8 mouse cellular contexts compared by ENCODE assay signal in the genomic region with DNA sequence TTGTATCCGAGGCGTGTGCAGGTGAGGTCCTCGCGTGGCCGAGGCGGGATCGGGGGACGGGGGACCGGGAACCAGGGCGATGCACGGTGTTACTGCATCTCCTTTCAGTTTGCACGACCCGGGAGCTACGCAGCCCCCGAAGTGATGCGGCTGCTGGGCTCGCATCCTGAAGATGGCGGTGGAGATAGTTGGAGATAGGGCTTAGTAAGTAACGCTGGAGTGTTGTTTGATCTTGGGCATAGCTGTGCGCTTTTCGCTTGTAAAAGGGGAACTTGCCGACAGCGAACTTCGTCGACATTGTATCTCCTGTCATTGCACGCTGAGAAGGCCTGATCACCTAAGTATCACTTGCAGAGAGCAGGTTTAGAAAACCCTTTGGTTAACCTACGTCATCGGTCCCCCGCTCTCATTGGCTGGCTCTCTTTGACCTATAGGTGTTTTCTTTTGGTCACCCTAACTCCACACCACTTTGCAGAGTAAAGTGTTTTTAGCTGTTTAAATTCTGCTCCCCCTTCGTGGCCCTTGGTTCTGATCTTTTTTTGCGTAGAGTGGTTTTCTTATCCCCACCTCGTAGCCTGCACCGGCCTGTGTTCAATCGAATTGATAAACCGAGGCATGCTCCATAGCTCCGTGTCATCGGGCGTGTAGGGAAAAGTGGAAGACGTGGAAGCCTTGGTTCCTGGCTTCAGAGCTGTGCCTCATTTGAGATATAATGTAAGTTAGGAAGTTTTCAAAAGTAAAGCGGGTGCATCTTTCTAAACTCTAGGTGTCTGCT. TPM values are rescaled to one million over a fixed set of nuclear protein-coding genes. Genes with fewer than 3 reads are reported as not detected.
DNase-seq lines count a peak whose midpoint lies in the region; ATAC-seq and TF ChIP-seq lines count a peak whose summit lies in the region.

No protein-coding gene starts in this region.

- H3K27ac ChIP-seq in heart, embryonic 13.5 days (replicated peaks), result peak overlapping the region; percentile 99
- H3K27ac ChIP-seq in forebrain, postnatal 0 days (ENCODE audit: low read depth, low read length), result peak overlapping the region; percentile 99
- H3K27ac ChIP-seq in limb, embryonic 12.5 days, result peak overlapping the region; percentile 98
- peak overlapping the region; percentile 98 for H3K27ac ChIP-seq in midbrain, embryonic 15.5 days

- 3% methylated on average over 40 of the region's 40 CpGs for WGBS in heart, embryonic 13.5 days
- 5% methylated on average over 40 of the region's 40 CpGs for WGBS in forebrain, postnatal 0 days
- WGBS in limb, embryonic 12.5 days, result 5% methylated on average over 40 of the region's 40 CpGs
- 3% methylated on average over 40 of the region's 40 CpGs for WGBS in midbrain, embryonic 15.5 days

- H3K4me2 ChIP-seq in heart, embryonic 13.5 days, result peak overlapping the region; percentile 89
- peak overlapping the region; percentile 70 for H3K4me2 ChIP-seq in forebrain, postnatal 0 days (ENCODE audit: low read depth)
- peak overlapping the region; percentile 87 for H3K4me2 ChIP-seq in limb, embryonic 12.5 days
- H3K4me2 ChIP-seq in midbrain, embryonic 15.5 days, result peak overlapping the region; percentile 65

- H3K9ac ChIP-seq in heart, embryonic 13.5 days, result peak overlapping the region; percentile 95
- H3K9ac ChIP-seq in forebrain, postnatal 0 days, result peak overlapping the region; percentile 90
- H3K9ac ChIP-seq in limb, embryonic 12.5 days (replicated peaks), result peak overlapping the region; percentile 83
- peak overlapping the region; percentile 64 for H3K9ac ChIP-seq in midbrain, embryonic 15.5 days

- ATAC-seq in heart, embryonic 13.5 days (ENCODE audit: extremely low read depth, insufficient number of reproducible peaks, low FRiP score, low TSS enrichment), result peak; percentile 6; the same call in 1 of the 2 replicates
- peak; percentile 33 for ATAC-seq in forebrain, postnatal 0 days
- ATAC-seq in limb, embryonic 12.5 days (ENCODE audit: insufficient number of reproducible peaks, insufficient read depth, low FRiP score, low TSS enrichment, low read depth), result no peak; the same call in 1 of the 2 replicates
- ATAC-seq in midbrain, embryonic 15.5 days (replicated peaks), result 0 out of 2 replicates have a peak, but pooled peaks have one; percentile 9

- peak; percentile 9; the same call in 1 of the 2 replicates for TF ChIP-seq CTCF in forebrain, postnatal 0 days (IDR thresholded peaks at IDR 0.05; ENCODE audit: low read depth)

- H3K9me3 ChIP-seq in heart, embryonic 13.5 days, result no peaks in the 10 kb centered on the region
- H3K9me3 ChIP-seq in forebrain, postnatal 0 days (ENCODE audit: low read length), result no peaks in the 10 kb centered on the region
- no peaks in the 10 kb centered on the region for H3K9me3 ChIP-seq in limb, embryonic 12.5 days
- no peaks in the 10 kb centered on the region for H3K9me3 ChIP-seq in midbrain, embryonic 15.5 days

- intact Hi-C loops in heart, postnatal 10 days (cut with DNase I), result no loop called here

- no peaks in the 10 kb centered on the region; the same call in 1 of the 2 replicates for H3K27me3 ChIP-seq in heart, embryonic 13.5 days (replicated peaks)
- no peaks in the 10 kb centered on the region for H3K27me3 ChIP-seq in forebrain, postnatal 0 days (ENCODE audit: insufficient read depth, low read length)
- H3K27me3 ChIP-seq in limb, embryonic 12.5 days, result no peaks in the 10 kb centered on the region
- no peaks in the 10 kb centered on the region for H3K27me3 ChIP-seq in midbrain, embryonic 15.5 days (replicated peaks)

- no peak for DNase-seq in heart, postnatal 10 days
- peak; percentile 75 for DNase-seq in CD4-positive helper T cell, adult 2 months (ENCODE audit: low read depth, low spot score)
- DNase-seq in brain, adult 2 months (ENCODE audit: low read depth, low spot score), result peak; percentile 76
- DNase-seq in forebrain, postnatal 0 days, result peak; percentile 71
- no peak for DNase-seq in gastrocnemius, adult 18-20 months (ENCODE audit: low spot score)

- peaks cover 42% of the 10 kb centered on the region for H3K4me1 ChIP-seq in heart, embryonic 13.5 days
- H3K4me1 ChIP-seq in forebrain, postnatal 0 days (ENCODE audit: insufficient read depth), result peaks cover 18% of the 10 kb centered on the region
- H3K4me1 ChIP-seq in limb, embryonic 12.5 days (replicated peaks), result peaks cover 35% of the 10 kb centered on the region
- peaks cover 33% of the 10 kb centered on the region for H3K4me1 ChIP-seq in midbrain, embryonic 15.5 days

- H3K36me3 ChIP-seq in heart, embryonic 13.5 days, result no peaks in the 10 kb centered on the region
- H3K36me3 ChIP-seq in forebrain, postnatal 0 days (ENCODE audit: insufficient read depth), result no peaks in the 10 kb centered on the region
- H3K36me3 ChIP-seq in limb, embryonic 12.5 days, result peaks cover 7% of the 10 kb centered on the region; the same call in 1 of the 2 replicates
- H3K36me3 ChIP-seq in midbrain, embryonic 15.5 days (replicated peaks), result no peaks in the 10 kb centered on the region

- H3K4me3 ChIP-seq in heart, embryonic 13.5 days, result peak overlapping the region; percentile 86
- peak overlapping the region; percentile 97 for H3K4me3 ChIP-seq in forebrain, postnatal 0 days (ENCODE audit: low read depth, low read length)
- peak overlapping the region; percentile 92 for H3K4me3 ChIP-seq in limb, embryonic 12.5 days (replicated peaks)
- peak overlapping the region; percentile 56 for H3K4me3 ChIP-seq in midbrain, embryonic 15.5 days

RNA-seq across cellular contexts. Expression of a gene that starts 1.1 kb away (rescaled TPM):
- 31.8 and 34.6 TPM in 2 replicates for polyA plus RNA-seq in heart, embryonic 13.5 days (2015; fragmentation: Nextera tagmentation; extraction: Ambion mirVana)
- total RNA-seq in heart, postnatal 10 days (2021), result 10 to 100 TPM; 37.9 to 45.7 TPM
- 77.9 and 106 TPM in 2 replicates for total RNA-seq in forebrain, postnatal 0 days (2014; rRNA removed)
- polyA plus RNA-seq in forebrain, postnatal 0 days (2015; fragmentation: Nextera tagmentation; extraction: Ambion mirVana), result 33.5 and 51.8 TPM in 2 replicates
- polyA plus RNA-seq in limb, embryonic 12.5 days (2016; fragmentation: Nextera tagmentation; extraction: Ambion mirVana), result 90.7 and 100 TPM in 2 replicates
- 67.0 and 70.6 TPM in 2 replicates for polyA plus RNA-seq in midbrain, embryonic 15.5 days (2015; fragmentation: Nextera tagmentation; extraction: Ambion mirVana)
- 10 to 100 TPM; 24.9 to 27.3 TPM for total RNA-seq in gastrocnemius, adult 18-20 months (2021)

RNA-seq across cellular contexts. Expression of a gene that starts 20.3 kb away (rescaled TPM):
- not detected in 2 replicates for polyA plus RNA-seq in heart, embryonic 13.5 days (2015; fragmentation: Nextera tagmentation; extraction: Ambion mirVana)
- total RNA-seq in heart, postnatal 10 days (2021), result not detected
- total RNA-seq in forebrain, postnatal 0 days (2014; rRNA removed), result not detected in 2 replicates
- polyA plus RNA-seq in forebrain, postnatal 0 days (2015; fragmentation: Nextera tagmentation; extraction: Ambion mirVana), result 0.52 TPM in 1 of 2 replicates, not detected in the other
- not detected in 2 replicates for polyA plus RNA-seq in limb, embryonic 12.5 days (2016; fragmentation: Nextera tagmentation; extraction: Ambion mirVana)
- 0.47 TPM in 1 of 2 replicates, not detected in the other for polyA plus RNA-seq in midbrain, embryonic 15.5 days (2015; fragmentation: Nextera tagmentation; extraction: Ambion mirVana)
- total RNA-seq in gastrocnemius, adult 18-20 months (2021), result not detected

Comparison
In these comparisons a context has a peak if more than half of its experiments do, and no peak if none do; other contexts are left out.
1. DNase-seq: peak in CD4-positive helper T cell, adult 2 months (single experiment), brain, adult 2 months (single experiment) and forebrain, postnatal 0 days (single experiment); none in heart, postnatal 10 days (0 of 2) and gastrocnemius, adult 18-20 months (single experiment).
2. Peak in every context shown above with its lines, with median percentiles within 50 percentile points of each other: H3K27ac ChIP-seq, H3K4me2 ChIP-seq, H3K4me3 ChIP-seq and H3K9ac ChIP-seq.